Mouse (Mus musculus): ENCODE results near the gene Dctn1.

Gene Dctn1

GRCm38 (mm10) chr6:83219814-83220213 is 54.1 kb downstream of the Dctn1 start, which contains the start of gene Slc4a5:
TSS of gene Slc4a5 (plus strand) at chr6:83219828.
- no peak for DNase-seq (ENCODE audit: extremely low spot score, low read depth, low spot score)

GRCm38 (mm10) chr6:83231486-83231885 is 65.8 kb downstream of the Dctn1 start:
- DNase-seq (ENCODE audit: extremely low spot score, low read depth, low spot score), result no peak

GRCm38 (mm10) chr6:83233306-83233705 is 67.6 kb downstream of the Dctn1 start:
- no peak for DNase-seq (ENCODE audit: extremely low spot score, low read depth, low spot score)

- DNase-seq (ENCODE audit: extremely low spot score, low read depth, low spot score), result no peak
Measured at GRCm38 (mm10) chr6:83234280-83234741, 68.6 kb downstream of the Dctn1 start.

GRCm38 (mm10) chr6:83237123-83237522 is 71.4 kb downstream of the Dctn1 start:
- DNase-seq (ENCODE audit: extremely low spot score, low read depth, low spot score), result no peak

- no peak for DNase-seq (ENCODE audit: extremely low spot score, low read depth, low spot score)
Measured at GRCm38 (mm10) chr6:83244422-83245061, 78.8 kb downstream of the Dctn1 start.

GRCm38 (mm10) chr6:83245134-83245533 is 79.4 kb downstream of the Dctn1 start:
- DNase-seq (ENCODE audit: extremely low spot score, low read depth, low spot score), result no peak

GRCm38 (mm10) chr6:83245997-83246396 is 80.3 kb downstream of the Dctn1 start:
- no peak for DNase-seq (ENCODE audit: extremely low spot score, low read depth, low spot score)

GRCm38 (mm10) chr6:83246750-83247149 is 81.0 kb downstream of the Dctn1 start:
- DNase-seq (ENCODE audit: extremely low spot score, low read depth, low spot score), result no peak

- DNase-seq (ENCODE audit: extremely low spot score, low read depth, low spot score), result no peak
Measured at GRCm38 (mm10) chr6:83247153-83247552, 81.4 kb downstream of the Dctn1 start.
